Mouse (Mus musculus) urinary bladder, postnatal 36 days (tissue): ENCODE measurements around the gene Ccdc65.
"Not testable (repeated sequence)": the region's sequence is repeated elsewhere in the genome, so short reads cannot be mapped to it uniquely, and the experiment has no call there.

Experiments used
- DNase-seq, 2 experiments: peaks; one replicate each; pipeline ENCODE4 v3.0.0; 2022; ENCODE audit warnings: low spot score in 2 of 2, mixed read lengths in 1 of 2

Gene Ccdc65

GRCm38 (mm10) chr15:98737881-98738280, 29.9 kb downstream of the Ccdc65 start:
- DNase-seq: no peak

- DNase-seq: no peak
These were observed 30.8 kb downstream of the Ccdc65 start for GRCm38 (mm10) chr15:98738796-98739195.

- no peak for DNase-seq
These were observed 32.2 kb downstream of the Ccdc65 start for GRCm38 (mm10) chr15:98740219-98740618.

GRCm38 (mm10) chr15:98742766-98743428, 34.9 kb downstream of the Ccdc65 start:
- no peak for DNase-seq

GRCm38 (mm10) chr15:98743863-98744262, 35.9 kb downstream of the Ccdc65 start:
- not testable (repeated sequence) for DNase-seq

- DNase-seq: no peak
These were observed 38.4 kb downstream of the Ccdc65 start for GRCm38 (mm10) chr15:98746344-98746965.

GRCm38 (mm10) chr15:98747296-98747695, 39.3 kb downstream of the Ccdc65 start:
- DNase-seq: no peak

- no peak for DNase-seq
These were observed 41.1 kb downstream of the Ccdc65 start for GRCm38 (mm10) chr15:98749093-98749492.

- no peak for DNase-seq
These were observed 45.0 kb downstream of the Ccdc65 start for GRCm38 (mm10) chr15:98753021-98753423.

- DNase-seq: no peak
These were observed 46.1 kb downstream of the Ccdc65 start for GRCm38 (mm10) chr15:98754125-98754524.

GRCm38 (mm10) chr15:98762201-98762621, 54.2 kb downstream of the Ccdc65 start:
- peak; percentile 46 to 77 for DNase-seq

GRCm38 (mm10) chr15:98762670-98763529, 54.9 kb downstream of the Ccdc65 start, which contains the start of gene Arf3:
Gene Arf3, minus strand, starts transcription at chr15:98763214.
- DNase-seq: peak; percentile 95 to 96

- DNase-seq: no peak
These were observed 57.9 kb downstream of the Ccdc65 start for GRCm38 (mm10) chr15:98765929-98766328.

- DNase-seq: no peak
These were observed 60.3 kb downstream of the Ccdc65 start for GRCm38 (mm10) chr15:98768259-98768658.

GRCm38 (mm10) chr15:98771813-98772425, 63.9 kb downstream of the Ccdc65 start:
- DNase-seq: no peak

GRCm38 (mm10) chr15:98772511-98773211, 64.7 kb downstream of the Ccdc65 start:
- DNase-seq: no peak
